Mouse (Mus musculus) natural killer cell, adult 2 months (primary cell): ENCODE measurements around the gene Rfx1.

Experiments
- DNase-seq, 2 experiments: peaks; one replicate each; pipeline ENCODE4 v3.0.0; 2022; ENCODE audit warnings: low spot score in 2 of 2

Rfx1 gene

DNA sequence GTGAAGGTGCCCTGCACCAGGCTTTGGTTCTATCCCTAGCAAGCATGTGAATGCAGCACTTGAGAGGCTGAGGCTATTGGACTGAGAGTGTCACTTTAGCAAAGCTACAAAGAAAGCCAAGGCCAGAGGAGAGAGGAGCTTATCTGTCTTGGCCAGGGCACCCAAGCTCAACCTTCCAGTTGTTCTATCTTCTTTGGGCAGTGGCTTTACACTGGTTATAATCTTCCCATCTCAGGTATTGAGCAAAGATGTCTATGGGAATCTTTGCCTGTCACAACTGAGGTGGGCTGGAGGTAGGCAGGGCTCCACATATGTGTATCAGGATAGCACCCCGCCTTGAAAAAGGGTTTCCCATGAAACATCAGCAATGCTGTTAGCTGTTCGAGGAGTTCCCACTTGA is 6.4 kb upstream of the Rfx1 start:
- no peak for DNase-seq

DNA sequence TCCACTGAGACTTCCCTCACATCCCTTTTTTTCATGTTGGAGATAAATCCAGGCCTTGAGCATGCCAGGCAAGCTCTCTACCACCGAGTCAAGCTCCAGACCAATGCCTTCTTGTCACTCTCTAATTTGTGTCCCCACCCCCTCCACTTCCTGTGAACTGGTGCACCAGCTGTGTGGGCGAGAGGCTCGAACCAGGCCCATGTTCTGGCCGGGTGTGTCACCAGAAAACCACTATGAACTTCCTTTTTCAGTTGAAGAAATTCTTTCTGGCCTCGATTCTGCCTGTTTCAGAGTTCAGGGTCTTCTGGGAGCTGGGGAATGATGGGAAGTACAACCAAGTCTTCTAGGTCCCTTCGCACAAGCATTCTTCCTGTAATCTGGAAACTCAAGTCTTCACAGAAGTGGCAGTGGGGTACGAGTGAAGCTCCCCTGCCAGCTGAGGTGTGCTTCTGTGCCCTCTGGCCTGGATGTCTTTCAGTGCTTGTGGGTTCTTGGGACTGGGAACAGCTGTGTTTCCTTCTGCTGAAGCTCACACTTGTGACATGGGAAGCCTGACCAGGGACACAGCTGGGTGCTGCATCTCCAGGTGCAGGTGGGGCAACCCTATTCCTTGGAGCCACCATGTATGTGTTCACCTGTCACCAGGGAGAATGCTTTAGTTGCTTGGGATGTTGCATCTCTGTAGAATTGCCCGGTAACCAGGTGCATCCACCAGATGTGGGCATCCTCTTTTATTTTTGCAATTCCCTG is 2.6 kb upstream of the Rfx1 start:
- DNase-seq = peak; percentile 77 to 82

- DNase-seq = no peak
Measured at GRCm38 (mm10) chr8:84065037-84065436, 1.6 kb upstream of the Rfx1 start, which contains the start of gene Gm10643. Gene Gm10643, minus strand, starts transcription at chr8:84065137.

DNA sequence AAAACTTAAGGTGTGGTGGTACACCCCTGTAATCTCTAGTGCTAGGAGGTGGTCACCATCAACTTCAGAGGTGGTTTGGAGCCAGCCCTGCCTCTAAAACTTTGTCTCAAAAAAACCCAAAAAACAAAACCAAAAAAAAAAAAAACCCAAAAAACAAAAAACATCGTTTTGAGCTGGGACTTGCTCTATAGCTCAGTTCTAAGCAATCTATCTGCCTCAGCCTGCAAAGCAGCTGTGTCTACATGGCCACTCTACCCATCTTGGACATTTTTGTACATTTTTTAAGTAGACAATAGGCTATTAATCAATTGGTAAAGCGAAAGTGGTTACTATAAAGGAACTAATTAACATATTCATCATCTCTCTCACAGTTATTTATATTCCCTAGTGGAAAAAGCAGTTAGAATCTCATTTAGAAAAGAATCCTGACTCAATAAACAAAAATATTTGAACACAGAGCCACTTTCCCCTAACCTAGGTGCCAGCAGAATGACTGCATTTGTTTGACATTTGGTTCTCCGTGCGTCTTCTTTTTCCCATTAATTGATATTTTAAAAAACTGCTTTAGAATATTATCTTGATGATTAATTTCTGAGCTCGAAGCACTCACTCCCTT is 1.1 kb upstream of the Rfx1 start:
- DNase-seq = no peak

DNA sequence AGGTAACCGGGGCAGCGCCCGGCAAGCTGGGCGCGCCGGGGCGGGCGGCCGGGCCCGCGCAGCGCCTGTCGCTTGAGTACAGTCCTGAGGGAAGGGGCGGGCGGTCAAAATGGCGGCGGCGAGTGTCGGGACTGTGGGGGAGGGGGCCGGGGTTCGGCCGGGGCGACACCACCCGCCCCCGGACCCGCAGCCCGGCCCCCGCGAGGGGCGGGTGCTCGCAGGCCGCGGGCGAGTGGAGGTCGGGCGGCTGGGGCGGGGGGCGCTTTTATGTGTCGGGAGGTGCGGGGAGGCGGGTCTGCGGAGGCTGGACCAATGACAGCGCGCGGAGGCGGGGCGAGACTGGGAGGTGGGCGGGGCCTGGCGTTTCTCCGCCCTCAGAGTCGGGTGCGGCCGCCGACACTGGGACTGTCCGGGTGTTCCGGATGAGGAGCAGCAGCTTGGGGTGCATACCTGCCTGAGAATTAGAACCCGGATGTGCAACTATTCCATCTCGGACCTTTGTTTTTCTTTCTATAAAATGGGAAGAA is 476 bp downstream of the Rfx1 start:
- peak; percentile 96 for DNase-seq

DNA sequence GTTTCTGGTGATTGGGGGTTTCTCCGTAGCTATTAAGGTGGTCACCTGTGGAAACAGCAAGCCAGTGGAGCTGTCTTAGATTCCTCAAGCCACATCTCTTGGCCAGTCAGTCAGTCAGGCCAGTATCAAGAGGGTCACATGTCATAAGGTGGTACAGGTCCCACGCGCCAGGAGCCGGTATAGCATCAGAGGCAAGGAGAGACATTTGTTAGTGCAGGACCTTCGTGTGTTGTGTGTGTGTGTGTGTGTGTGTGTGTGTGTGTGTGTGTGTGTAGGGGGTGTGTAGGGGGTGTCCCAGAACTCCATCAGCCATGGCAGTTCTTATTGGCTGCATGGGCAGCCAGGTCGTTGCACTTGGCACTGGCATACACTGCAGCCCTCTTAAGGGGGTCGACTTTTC is 1.3 kb downstream of the Rfx1 start:
- DNase-seq = no peak

GRCm38 (mm10) chr8:84068316-84069035 is 1.8 kb downstream of the Rfx1 start:
- peak; percentile 43 to 65 for DNase-seq

- DNase-seq = no peak
Measured at GRCm38 (mm10) chr8:84069169-84069568, 2.5 kb downstream of the Rfx1 start.

DNA sequence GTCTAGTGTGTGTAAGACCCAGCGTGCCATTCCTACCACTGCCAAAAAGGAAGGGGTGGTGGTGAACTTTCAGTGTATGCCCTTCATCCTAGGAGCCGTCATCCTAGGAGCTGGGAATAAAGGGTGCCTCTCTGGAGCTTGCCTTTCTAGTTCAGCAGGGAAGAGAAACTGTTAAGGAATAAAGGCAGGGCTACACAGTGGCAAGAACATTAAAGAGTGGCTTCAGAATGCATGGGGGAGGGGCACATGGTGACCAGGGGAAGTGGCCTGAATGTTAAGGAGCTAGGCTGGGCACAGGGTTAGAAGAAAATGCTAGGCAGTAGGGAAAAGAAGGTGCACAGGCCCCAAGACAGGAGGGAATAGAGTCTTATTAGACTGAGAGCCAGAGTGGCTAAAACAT is 3.1 kb downstream of the Rfx1 start:
- no peak for DNase-seq

- DNase-seq = no peak
Measured at GRCm38 (mm10) chr8:84070241-84070640, 3.6 kb downstream of the Rfx1 start.

DNA sequence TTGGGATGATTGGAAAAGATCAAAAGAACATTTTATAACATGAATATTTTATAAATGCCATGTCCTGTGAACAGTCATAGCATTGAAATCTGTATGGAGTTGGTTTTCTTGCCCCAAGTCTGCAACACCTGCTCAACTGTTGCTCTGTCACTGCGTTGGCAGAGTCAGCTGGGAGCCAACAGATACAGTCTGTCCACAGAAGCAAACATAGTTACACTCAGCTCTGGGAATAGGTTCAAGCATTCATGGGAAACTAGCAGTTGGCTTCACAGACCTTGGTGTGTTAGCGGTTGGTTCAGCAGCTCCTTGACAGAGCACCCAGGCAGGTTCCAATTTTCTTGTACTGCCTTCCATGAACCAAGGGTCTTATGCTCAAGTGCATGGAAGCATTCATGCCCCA is 4.0 kb downstream of the Rfx1 start:
- no peak for DNase-seq

DNA sequence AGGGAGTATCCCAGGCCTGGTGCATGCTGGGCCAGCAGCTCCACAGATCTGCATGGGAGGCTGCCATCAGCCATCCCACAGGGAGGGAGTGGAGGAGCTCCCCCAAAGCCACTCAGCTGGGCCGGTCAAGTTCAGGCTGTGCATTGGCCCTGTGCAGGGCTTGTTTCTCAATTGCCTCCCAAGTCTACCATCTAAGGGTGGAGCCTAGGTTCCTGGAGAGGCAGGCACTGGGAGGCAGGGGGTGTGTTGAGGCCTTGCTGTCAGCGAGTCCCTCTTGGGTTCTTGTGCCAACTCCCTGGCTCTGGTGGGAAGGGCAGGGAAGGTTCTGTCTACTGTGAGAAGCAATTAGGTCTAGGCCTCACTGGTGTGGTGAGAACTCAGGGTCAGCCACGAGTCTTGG is 5.3 kb downstream of the Rfx1 start:
- DNase-seq = no peak

GRCm38 (mm10) chr8:84072321-84072720 is 5.7 kb downstream of the Rfx1 start:
- DNase-seq = no peak

DNA sequence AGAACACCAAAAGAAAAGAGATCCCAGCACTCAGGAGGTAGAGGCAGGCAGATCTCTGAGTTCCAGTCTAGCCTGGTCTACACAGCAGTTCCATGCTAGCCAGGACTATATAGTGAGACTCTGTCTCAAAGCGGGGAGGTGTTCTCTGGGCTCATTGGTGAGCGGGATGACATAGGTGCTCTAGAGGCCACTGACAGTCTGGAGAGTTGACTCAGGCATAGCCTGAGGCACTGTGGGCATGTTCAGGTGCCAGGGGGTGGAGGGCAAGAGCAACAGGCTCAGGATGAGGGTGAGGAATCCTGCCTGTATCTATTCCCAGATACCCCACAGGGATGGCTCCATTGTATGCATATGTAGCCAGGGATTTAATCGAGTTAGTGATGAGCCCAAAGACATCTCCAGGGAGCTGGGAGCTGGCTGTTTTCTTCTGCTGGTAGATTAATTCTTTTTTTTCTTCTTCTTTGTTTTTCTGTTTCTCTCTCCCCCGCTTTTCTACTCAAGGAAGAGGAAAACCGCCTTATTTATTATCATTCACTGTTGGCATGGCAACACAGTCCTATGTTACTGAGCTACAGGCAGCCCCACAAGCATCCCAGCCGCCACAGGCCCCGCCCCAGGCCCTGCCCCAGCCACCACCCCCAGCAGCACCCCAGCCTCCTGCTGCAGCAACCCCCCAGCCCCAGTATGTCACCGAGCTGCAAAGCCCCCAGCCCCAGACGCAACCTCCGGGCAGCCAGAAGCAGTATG is 6.8 kb downstream of the Rfx1 start:
- DNase-seq = no peak

- no peak for DNase-seq
Measured at GRCm38 (mm10) chr8:84076412-84076811, 9.8 kb downstream of the Rfx1 start.

- DNase-seq = no peak
Measured at GRCm38 (mm10) chr8:84076849-84077248, 10.2 kb downstream of the Rfx1 start.

DNA sequence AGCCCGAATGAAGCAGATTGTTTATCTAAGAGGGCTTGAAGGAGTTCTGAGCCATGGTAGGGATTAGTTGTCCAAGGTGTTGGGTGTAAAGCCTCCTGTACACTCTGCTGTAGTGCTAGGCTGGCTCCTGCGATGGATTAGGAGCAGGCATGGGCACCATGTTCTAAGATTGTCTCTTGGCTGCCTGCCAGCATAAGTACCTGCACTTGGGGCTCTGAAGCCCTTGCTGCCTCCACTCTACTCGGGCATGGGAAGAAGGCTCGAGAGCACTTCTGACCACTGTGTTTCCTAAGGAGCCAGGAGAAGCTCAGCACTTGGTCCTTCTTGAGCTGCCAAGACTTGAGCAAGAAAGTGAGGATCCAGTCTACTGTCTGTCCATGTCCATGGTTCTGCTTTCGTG is 12.6 kb downstream of the Rfx1 start:
- no peak for DNase-seq

DNA sequence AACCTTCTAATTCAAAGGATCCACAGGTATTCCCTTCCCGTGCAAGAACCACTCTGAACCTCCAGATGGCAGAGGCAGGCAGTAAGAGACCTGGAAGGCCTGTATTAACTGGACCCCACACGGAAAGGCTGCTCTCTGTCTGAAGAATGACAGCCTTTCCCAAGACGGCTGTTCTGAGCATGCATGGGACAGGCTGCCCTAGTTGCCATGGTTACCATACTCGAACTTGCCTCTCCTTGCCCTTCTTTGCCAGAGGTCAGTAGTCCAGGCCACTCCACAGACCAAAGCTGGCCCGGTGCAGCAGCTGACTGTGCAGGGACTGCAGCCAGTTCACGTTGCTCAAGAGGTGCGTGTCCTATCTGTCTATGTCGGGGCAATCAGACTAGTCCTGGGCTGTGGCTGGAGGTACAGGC is 17.2 kb downstream of the Rfx1 start:
- no peak for DNase-seq

DNA sequence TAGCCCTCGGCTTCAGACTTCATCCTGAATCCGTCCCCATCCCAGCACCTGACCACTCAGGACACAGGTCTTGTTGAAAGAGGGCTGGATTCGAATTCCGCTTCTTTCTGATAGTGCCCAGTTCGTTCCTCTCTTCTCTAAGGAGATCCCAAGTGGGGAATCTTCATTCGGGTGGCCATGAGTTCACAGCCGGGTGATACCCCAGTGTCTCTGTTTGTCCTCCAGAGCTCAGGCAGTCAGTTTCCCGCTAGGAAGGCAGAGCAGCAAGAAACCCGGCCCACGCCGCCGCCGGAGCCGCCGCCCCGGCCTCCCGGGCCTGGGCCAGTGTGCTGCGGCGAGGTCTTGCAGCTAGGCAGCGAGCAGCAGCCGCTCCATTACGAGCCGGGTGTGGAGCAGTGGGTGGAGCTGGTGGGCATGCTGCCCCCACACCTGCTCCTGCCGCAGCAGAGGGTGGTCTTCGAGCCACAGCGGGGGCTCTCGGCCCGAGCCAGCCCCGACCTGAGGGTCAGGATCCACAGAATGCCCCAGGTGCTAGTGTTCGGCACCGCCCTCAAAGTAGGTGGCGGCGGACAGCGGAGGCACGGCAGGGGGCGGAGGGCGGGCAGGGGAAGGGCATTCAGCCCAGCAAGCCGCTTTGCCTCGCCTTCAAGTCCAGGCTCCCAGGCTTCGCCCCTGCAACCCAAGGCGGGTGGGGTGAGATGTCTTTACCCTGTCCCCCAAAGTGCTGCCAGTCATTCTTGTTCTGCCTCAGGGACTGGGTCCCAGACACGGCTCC is 17.9 kb downstream of the Rfx1 start:
- DNase-seq = no peak

GRCm38 (mm10) chr8:84087156-84087555 is 20.5 kb downstream of the Rfx1 start:
- no peak for DNase-seq

DNA sequence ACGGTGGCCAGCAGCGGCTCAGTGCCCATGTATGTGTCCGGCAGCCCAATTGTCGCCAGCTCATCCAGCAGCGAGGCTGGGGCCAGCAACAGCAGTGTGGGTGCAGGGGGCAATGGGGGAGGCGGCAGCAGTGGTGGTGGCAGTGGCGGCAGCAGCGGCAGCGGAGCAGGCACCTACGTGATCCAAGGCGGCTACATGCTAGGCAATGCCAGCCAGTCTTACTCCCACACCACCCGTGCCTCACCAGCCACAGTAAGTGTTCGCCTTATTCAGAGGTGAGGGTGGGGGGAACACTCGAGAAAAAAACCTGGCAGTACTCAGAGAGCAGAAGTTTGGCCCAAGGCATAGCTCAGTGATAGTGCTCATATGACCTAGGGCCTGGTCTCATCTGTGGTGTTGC is 21.2 kb downstream of the Rfx1 start:
- no peak for DNase-seq
